Mouse (Mus musculus) limb, embryonic 14.5 days (tissue): ENCODE measurements around the gene 1810024B03Rik. TPM values are rescaled to one million over a fixed set of nuclear protein-coding genes. Genes with fewer than 3 reads are reported as not detected.
A peak's percentile ranks its signal among the peaks of the same experiment; 100 is the strongest.

Experiments
- ATAC-seq: fragments of 200-750 bp; cut with Nextera tagmentation; 2 replicates; pipeline ENCODE4 v1.8.0; 2017; ENCODE audit warnings: low read depth, moderate number of reproducible peaks, moderate TSS enrichment; ENCODE audit not compliant: low FRiP score
- DNase-seq: peaks from one replicate; pipeline ENCODE4 v3.0.0-alpha.2; 2015; ENCODE audit warnings: low spot score
- H3K27ac ChIP-seq: fragments of 300-500 bp; sonication (generic); replicated peaks from 2 replicates; pipeline ENCODE4 v1.5.1; 2014; ENCODE audit warnings: low read depth, mild to moderate bottlenecking, low read length, moderate library complexity, mixed read lengths
- H3K27me3 ChIP-seq: fragments of 300-500 bp; sonication (generic); 2 replicates; pipeline ENCODE4 v1.6.1; 2014; ENCODE audit warnings: low read length, mixed read lengths; ENCODE audit not compliant: control insufficient read depth, insufficient read depth
- H3K36me3 ChIP-seq: fragments of 300-500 bp; sonication (generic); 2 replicates; pipeline ENCODE4 v1.6.1; 2014; ENCODE audit warnings: mild to moderate bottlenecking, low read length, moderate library complexity, mixed read lengths; ENCODE audit not compliant: control insufficient read depth, insufficient read depth
- H3K4me1 ChIP-seq: fragments of 300-500 bp; sonication (generic); 2 replicates; pipeline ENCODE4 v1.6.1; 2014; ENCODE audit warnings: antibody characterized with exemption, low read length, mixed read lengths; ENCODE audit not compliant: control insufficient read depth, insufficient read depth
- H3K4me2 ChIP-seq: fragments of 300-500 bp; sonication (generic); replicated peaks from 2 replicates; pipeline ENCODE4 v1.6.1; 2014; ENCODE audit warnings: low read depth, mild to moderate bottlenecking, low read length, moderate library complexity; ENCODE audit not compliant: severe bottlenecking
- H3K4me3 ChIP-seq: fragments of 300-500 bp; sonication (generic); replicated peaks from 2 replicates; pipeline ENCODE4 v1.5.1; 2014; ENCODE audit warnings: low read length
- H3K9ac ChIP-seq: fragments of 300-500 bp; sonication (generic); 2 replicates; pipeline ENCODE4 v1.6.1; 2014; ENCODE audit warnings: mild to moderate bottlenecking, low read depth, low read length, moderate library complexity; ENCODE audit not compliant: severe bottlenecking
- H3K9me3 ChIP-seq: fragments of 300-500 bp; sonication (generic); 2 replicates; pipeline ENCODE4 v1.6.1; 2016; ENCODE audit warnings: low read length; ENCODE audit not compliant: control insufficient read depth
- POLR2A ChIP-seq: fragments of 200-500 bp; IDR thresholded peaks from 2 replicates; pipeline ENCODE4 v1.8.0; 2012; ENCODE audit warnings: inconsistent platforms, mild to moderate bottlenecking, moderate library complexity, borderline replicate concordance; ENCODE audit not compliant: insufficient read depth, insufficient read length; ENCODE audit errors: extremely low read depth
- WGBS: fragments of 180-500 bp; shearing (Covaris S2); extraction: QIAGEN DNeasy Blood & Tissue Kit; methylation state at CpG from one replicate; pipeline ENCODE4 v1.1.7; 2014; 5-methylcytosine and 5-hydroxymethylcytosine counted together
- polyA plus RNA-seq, 2 experiments: library from polyadenylated mRNA; depleted of rRNA in 1 of 2; stranded (reverse) in 1 of 2; unstranded in 1 of 2; fragments of >200 nt; fragmentation: Nextera tagmentation in 1 of 2; extraction: Ambion mirVana in 1 of 2; gene quantifications; 2 replicates each; pipeline versions ENCODE4 v1.2.1 to v1.2.3; 2012 to 2014

1810024B03Rik gene
- polyA plus RNA-seq, 2 experiments = 1.6 to 2.4 TPM

- H3K36me3 ChIP-seq = peaks cover 24% of the 10 kb centered on the region
- H3K9me3 ChIP-seq = no peaks in the 10 kb centered on the region
- H3K4me1 ChIP-seq = peaks cover 17% of the 10 kb centered on the region
- H3K9ac ChIP-seq = no peak overlapping the region
- H3K27me3 ChIP-seq = no peaks in the 10 kb centered on the region
- 77% methylated on average over 3 of the region's 3 CpGs for WGBS
- DNase-seq (no peak), ATAC-seq (no peak)
- H3K4me2 ChIP-seq = no peak overlapping the region
- no peak overlapping the region for H3K4me3 ChIP-seq
- no peak for TF ChIP-seq POLR2A
- H3K27ac ChIP-seq = no peak overlapping the region
Observed at GRCm38 (mm10) chr2:127251457-127251856, 43.4 kb upstream of the 1810024B03Rik start.

- peaks cover 18% of the 10 kb centered on the region for H3K4me1 ChIP-seq
- no peaks in the 10 kb centered on the region for H3K27me3 ChIP-seq
- DNase-seq (no peak), ATAC-seq (no peak)
- H3K9ac ChIP-seq = peak overlapping the region; percentile 25
- 95% methylated on average over 9 of the region's 9 CpGs for WGBS
- no peak overlapping the region for H3K27ac ChIP-seq
- H3K9me3 ChIP-seq = no peaks in the 10 kb centered on the region
- no peak overlapping the region for H3K4me2 ChIP-seq
- no peak overlapping the region for H3K4me3 ChIP-seq
- peaks cover 27% of the 10 kb centered on the region for H3K36me3 ChIP-seq
- TF ChIP-seq POLR2A = no peak
Observed at GRCm38 (mm10) chr2:127250291-127251008, 42.4 kb upstream of the 1810024B03Rik start.

GRCm38 (mm10) chr2:127248334-127249004, 40.4 kb upstream of the 1810024B03Rik start:
- no peak for TF ChIP-seq POLR2A
- H3K9me3 ChIP-seq = no peaks in the 10 kb centered on the region
- 1% methylated on average over 37 of the region's 39 CpGs for WGBS
- peak; percentile 3; the same call in 1 of the 2 replicates for ATAC-seq
- H3K9ac ChIP-seq = peak overlapping the region; percentile 79
- peak; percentile 20 for DNase-seq
- H3K27ac ChIP-seq = peak overlapping the region; percentile 67; the same call in 1 of the 2 replicates
- no peaks in the 10 kb centered on the region for H3K27me3 ChIP-seq
- H3K36me3 ChIP-seq = peaks cover 33% of the 10 kb centered on the region
- peak overlapping the region; percentile 90 for H3K4me3 ChIP-seq
- H3K4me2 ChIP-seq = peak overlapping the region; percentile 96
- H3K4me1 ChIP-seq = peaks cover 18% of the 10 kb centered on the region

- WGBS = under 1% methylated on average over 35 of the region's 53 CpGs
- ATAC-seq = peak; percentile 99
- Histone ChIP-seq H3K36me3 (peaks cover 35% of the 10 kb centered on the region), H3K4me1 (peaks cover 18% of the 10 kb centered on the region), H3K4me3 (peak within 1 kb of the TSS; percentile 90), H3K4me2 (peak within 1 kb of the TSS; percentile 96), H3K9ac (peak within 1 kb of the TSS; percentile 79), H3K27ac (peak within 1 kb of the TSS; percentile 67), H3K27me3 (no peaks in the 10 kb centered on the region), H3K9me3 (no peaks in the 10 kb centered on the region)
- no peak for TF ChIP-seq POLR2A
- DNase-seq = peak; percentile 99
Observed at GRCm38 (mm10) chr2:127247592-127248333, 39.7 kb upstream of the 1810024B03Rik start, which contains the start of the genes Ciao1 and Tmem127. TSS of gene Ciao1 (minus strand) at chr2:127247816. TSS of gene Tmem127 (plus strand) at chr2:127247908.

- whole genome bisulfite sequencing = 100% methylated on average over 2 of the region's 2 CpGs
- Histone ChIP-seq H3K4me1 (no peaks in the 10 kb centered on the region), H3K36me3 (peaks cover 84% of the 10 kb centered on the region), H3K4me2 (no peak overlapping the region), H3K9me3 (no peaks in the 10 kb centered on the region), H3K27ac (no peak overlapping the region), H3K4me3 (no peak overlapping the region), H3K27me3 (no peaks in the 10 kb centered on the region), H3K9ac (no peak overlapping the region)
- no peak for TF ChIP-seq POLR2A
- ATAC-seq (no peak), DNase-seq (no peak)
Observed at GRCm38 (mm10) chr2:127240065-127240464, 32.0 kb upstream of the 1810024B03Rik start.
